Mouse (Mus musculus) left cerebral cortex, adult 18-20 months (tissue): ENCODE results near the gene Calu. TPM values are rescaled to one million over a fixed set of nuclear protein-coding genes. Genes with fewer than 3 reads are reported as not detected.
A peak's percentile ranks its signal among the peaks of the same experiment; 100 is the strongest.
"Not testable (repeated sequence)": the region's sequence is repeated elsewhere in the genome, so short reads cannot be mapped to it uniquely, and the experiment has no call there.

Experiments
- DNase-seq, 2 experiments: peaks; one replicate each; pipeline ENCODE4 v3.0.0; 2021 to 2022; ENCODE audit warnings: low spot score in 2 of 2, mixed read lengths in 1 of 2
- long read RNA-seq, 2 experiments: library from polyadenylated mRNA; stranded (forward); transcript quantifications; one replicate each; pipeline ENCODE4 v2.0.0; 2021
- total RNA-seq, 2 experiments: library from RNA; stranded (reverse); gene quantifications; 2 replicates each; pipeline ENCODE4 v1.2.3; 2021

The Calu gene
- total RNA-seq, result 10 to 100 TPM; 59.4 to 62.6 TPM
- long read RNA-seq, experiment 1, transcript Calu-201 (7 exons, 3,229 nt), result major isoform, 37 of 76 reads
- long read RNA-seq, experiment 1, transcript Calu-202 (7 exons, 2,670 nt), result minor isoform, 33 of 76 reads
- long read RNA-seq, experiment 1, partial matches to known transcripts, result 3 of 76 reads
- long read RNA-seq, experiment 1, other reads (novel, unspliced or antisense), result 3 of 76 reads
- long read RNA-seq, experiment 2, transcript Calu-202 (7 exons, 2,670 nt), result minor isoform, 22 of 53 reads
- long read RNA-seq, experiment 2, transcript Calu-201 (7 exons, 3,229 nt), result major isoform, 29 of 53 reads
- long read RNA-seq, experiment 2, partial matches to known transcripts, result 1 of 53 reads
- long read RNA-seq, experiment 2, other reads (novel, unspliced or antisense), result 1 of 53 reads

DNA sequence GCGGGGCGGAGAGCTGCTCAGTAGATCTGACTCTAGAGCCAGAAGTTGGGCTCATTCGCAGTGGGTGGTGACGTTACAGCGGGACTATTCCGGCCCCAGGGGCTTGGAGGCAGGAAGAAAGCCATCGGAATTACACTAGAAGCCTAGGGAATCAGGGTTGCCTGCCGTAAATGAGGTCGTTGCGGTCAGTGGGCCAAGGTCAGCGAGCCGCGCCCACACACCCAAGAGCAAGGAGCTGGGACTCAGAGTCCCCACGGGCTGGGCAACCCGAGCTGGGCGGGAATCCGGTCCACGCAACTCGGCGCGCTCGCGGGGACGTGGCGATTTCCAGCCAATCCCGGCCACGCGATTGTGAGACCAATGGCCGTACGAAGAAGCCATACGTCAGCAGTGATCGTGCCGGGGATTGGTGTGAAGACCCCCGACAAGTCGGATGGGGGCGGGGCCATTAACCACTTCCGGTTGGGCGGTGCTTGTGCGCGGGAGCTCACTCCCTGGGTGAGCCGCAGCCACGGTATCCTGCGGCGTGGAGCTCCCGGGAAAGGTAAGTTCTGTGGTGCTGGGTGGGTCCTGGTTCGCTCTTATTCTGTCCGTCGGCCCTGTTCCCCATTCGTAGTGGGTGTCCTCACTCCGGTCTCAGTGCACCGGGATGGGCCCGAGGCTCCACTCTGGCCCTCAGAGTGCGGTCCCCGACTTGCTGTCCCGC, at the start of gene Calu:
Calu (plus strand) TSS at position 405 of the 706 bp plus-strand sequence.
- peak; percentile 100 for DNase-seq

DNA sequence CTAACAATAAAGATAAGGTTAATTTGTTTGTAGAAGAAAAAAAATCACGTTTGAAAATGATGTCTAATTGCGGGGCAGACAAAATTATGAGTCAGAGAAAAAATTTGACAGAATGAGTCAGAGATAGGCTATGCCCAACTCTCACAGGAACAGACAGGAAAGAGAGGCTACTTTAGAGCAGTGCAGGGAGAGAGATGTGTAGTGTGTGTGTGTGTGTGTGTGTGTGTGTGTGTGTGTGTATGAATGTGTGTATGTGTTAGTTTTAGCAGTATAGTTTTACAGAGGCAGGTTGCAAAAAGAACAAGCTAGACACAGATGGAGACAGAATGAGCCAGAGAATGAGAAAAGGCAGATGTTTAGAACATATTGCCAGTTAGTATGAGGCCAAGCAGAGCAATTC, 48.8 kb upstream of the Calu start:
- no peak for DNase-seq

DNA sequence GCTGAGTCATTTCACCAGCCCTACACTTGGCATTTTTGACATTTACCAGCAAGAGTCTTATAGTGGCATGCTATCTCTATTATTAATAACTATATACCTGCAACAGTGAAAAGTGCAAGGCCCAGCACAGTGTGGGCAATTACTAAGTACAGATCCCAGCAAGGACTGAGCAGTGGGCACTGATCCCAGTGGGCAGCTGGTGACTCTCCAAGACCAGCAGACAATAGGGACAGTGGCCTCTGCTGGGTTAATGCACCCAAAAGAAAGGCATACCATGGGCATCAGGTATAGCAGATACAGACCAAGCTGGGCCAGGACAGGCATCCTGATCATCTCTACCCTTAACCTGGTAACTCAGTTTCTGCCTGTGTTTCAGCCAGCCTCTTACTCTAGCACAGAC, 44.6 kb upstream of the Calu start:
- no peak for DNase-seq

DNA sequence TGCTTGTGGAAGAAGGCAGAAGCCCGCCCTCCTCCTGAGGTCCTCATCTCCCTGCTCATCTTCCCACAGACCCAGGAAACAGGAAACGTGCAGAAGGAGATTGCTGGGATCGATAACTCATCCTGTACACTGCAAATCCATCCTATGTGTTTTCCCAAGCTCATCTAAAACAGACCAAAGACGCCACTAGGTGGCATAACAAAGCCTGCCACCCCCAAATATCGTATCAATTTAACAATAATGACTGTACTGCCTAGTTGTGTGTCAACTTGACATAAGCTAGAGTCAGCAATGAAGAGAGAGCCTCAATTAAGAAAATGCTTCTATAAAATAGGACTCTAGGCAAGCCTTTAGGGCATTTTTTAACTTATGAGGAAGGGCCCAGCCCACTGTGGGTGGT, 44.1 kb upstream of the Calu start:
- DNase-seq, result no peak

DNA sequence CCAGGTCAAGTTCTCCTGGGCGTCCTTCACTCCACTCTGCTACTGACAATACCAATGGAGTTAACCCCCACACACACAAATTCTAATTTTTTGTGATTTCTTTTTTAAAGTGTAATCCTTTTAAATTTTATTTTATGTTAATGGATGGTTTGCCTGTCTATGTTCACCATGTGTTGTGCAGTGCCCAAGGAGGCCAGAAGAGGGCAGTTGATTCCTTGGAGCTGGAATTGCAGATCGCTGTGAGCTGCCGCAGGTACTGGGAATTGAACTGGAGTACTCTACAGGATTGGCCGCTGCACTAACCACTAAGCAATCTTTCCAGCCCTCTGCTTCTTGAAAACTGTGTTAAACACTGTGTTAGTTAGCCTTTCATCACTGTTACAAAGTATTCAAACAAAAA, 42.4 kb upstream of the Calu start:
- DNase-seq, result no peak

DNA sequence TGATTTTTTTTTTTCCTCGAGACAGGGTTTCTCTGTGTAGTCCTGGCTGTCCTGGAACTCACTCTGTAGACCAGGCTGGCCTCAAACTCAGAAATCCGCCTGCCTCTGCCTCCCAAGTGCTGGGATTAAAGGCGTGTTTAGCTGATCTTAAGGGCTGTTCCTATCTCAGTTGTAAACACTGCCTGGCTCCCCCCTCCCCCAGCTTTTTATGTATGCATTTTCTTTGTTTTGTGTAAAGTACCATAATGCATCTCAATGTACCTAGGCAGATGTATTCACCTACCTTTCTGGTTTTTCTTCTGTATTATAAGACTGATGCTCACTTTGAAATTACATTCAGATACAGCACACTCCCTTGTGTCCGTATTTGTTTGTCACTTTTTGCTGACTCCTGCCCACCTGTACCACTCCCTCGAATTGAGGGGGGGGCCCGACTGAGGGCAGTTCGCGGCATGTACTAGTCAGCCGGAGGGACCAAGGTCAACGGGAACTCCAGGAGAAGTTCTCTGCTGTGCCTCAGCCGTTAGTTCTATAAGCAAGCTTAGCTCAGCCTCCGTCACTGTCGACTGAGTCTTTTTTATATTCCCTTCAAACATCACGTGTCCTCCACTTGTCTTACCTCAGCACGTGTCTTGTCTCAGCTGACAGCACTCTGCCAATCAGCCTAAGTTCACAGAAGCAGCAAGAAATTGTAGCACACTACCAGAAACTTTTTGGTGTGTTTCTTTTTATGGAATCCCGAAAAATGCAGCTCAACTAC, 38.8 kb upstream of the Calu start:
- no peak for DNase-seq

DNA sequence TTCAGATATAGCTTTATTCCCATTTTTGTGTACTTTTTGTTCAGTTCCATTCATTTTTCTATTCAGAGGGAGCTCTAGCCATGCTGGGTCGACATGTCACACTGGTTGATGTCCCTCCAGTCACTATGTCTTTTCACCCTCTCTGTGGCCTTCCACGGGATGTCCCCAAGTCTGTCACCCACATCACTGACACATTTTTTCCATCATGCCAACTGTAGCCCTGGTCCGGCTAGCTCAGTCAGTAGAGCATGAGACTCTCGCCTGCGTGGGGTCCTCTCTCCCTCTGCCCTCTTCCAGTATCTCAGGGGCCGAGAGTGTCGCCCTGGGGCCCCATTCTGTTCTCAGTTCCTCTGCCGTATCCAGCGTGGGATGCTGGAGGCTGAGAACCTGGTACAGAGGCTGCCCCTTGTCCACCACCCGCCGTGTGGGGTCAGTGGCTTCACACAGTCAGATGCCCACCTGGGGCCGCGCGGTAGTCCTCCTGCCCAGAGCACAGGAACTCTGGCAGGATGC, 34.1 kb upstream of the Calu start:
- DNase-seq, result no peak

DNA sequence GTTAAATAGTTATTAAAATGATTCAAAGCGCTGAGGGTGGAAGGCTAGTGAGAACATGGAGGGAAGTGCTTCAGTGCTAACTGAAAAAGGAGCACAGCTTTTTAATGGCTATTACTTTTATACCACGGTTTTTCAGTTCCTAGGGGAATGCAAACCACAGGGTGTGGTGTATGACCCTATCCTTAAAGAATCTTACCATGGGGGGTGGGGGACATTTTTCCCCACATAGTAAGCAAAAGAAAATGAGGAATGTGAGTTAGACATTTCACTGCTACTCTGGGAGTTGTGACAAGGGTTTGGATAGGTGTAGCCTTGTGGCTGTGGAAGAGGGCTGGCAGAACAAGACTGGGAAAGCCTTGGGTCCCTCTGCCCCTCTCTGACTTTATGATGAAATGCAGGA, 30.6 kb upstream of the Calu start:
- no peak for DNase-seq

DNA sequence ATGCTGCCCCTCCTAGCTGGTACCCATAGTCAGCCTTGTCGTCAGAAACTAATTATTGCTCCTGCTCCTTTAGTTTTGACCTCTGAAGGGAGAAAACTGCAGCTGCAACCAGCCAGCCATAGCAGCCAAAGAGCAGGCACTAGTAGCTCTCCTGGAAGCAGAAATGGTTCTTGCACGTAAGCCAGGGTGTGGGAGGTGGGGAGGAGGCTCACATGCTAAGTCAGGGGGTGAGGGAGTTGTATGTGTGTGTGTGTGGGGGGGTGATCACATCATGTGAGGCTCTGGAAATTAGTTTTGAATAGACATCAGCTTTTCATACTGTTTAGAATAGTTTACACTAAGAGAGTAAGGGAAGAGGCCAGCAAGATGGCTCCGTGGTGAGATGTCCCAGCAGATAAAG, 29.9 kb upstream of the Calu start:
- no peak for DNase-seq

DNA sequence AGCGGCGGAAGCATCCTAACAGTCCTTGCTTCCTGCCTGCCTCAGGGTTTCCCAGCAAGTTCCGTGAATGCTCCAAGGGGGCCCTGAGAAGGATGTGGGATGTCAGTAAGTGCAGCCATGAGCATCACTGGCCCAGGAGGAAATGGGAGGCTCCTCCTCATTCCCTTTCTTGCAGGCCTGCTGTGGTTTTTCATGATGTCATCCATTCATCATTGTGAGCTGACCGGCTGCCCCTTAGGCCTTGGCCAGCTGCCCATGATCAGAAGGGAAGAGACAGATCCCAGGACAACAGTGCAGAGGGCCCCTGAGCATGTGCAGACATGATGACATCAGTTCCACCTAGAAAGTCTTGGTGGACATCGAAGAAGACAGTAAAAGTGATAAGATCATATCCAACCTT, 29.0 kb upstream of the Calu start, which contains the start of gene Fam71f1:
Fam71f1 (plus strand) TSS at position 262 of the 400 bp plus-strand sequence.
- DNase-seq, result no peak

DNA sequence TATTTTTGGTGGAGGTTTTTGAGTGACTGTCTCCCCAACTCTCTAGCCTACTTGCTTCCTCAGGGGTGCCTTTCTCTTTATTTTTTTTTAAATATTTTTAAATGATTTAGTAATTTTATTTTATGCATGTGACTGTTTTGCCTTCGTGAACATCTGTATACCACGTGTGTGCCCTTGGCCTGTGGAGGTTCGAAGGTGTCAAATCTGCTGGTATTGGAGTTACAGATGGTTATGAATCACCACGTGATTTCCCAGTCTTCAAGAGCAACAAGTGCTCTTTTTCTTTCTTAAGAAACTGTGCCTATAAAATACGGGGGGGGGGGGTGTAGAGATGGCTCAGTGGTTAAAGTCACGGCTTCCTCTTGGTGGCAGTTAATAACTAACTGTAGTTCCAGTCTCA, 26.3 kb upstream of the Calu start:
- no peak for DNase-seq

DNA sequence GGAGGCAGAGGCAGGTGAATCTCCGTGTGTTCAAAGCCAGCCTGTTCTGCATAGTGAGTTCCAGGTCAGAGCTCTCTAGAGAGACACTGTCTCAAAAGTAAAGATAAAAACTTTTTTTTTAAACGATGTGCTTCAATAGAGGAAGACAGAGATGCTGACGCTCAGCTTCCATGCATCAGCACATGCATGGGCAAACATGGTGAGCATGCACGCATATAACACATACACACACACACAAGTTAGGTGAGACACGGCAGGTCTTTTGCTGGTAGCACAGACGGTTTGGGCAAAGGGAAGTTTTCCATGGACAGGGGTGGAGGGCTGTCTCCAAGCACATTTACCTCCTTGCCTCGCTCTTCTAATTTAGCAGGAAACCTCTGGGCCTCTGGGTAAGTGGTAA, 25.7 kb upstream of the Calu start:
- no peak for DNase-seq

DNA sequence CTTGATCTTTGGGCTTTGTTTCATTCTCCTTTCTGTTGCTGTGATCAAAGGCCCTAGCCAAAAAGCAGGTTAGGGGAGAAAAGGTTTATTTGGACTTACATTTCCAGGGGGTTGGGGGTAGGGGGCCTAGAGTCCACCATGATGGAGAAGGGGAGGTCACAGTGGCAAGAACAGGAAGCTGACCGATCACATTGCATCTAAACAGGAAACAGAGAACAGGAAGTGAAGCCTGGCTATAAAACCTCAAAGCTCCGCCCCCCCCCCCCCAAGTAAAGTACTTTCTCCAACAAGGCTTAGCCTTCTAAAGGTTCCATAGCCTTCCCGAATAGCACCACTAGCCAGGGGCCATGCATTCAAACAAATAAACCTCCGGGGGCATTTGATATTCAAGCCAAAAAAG, 25.1 kb upstream of the Calu start:
- DNase-seq, result no peak

DNA sequence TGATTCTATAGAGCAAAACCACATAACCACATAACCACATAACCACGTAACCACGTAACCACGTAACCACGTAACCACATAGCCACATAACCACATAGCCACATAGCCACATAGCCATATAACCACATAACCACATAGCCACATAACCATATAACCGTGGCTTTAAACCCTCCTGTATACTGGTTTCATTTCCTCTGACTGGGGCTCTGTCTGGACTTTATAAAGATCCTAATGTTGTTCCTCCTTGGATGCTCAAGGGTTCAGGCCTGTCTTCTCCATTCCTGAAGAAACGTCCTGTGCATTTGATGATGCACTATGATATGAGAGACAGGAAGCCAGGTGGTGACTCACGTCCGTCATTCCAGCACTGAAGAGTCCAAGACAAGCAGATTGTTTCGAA, 20.9 kb upstream of the Calu start:
- no peak for DNase-seq

DNA sequence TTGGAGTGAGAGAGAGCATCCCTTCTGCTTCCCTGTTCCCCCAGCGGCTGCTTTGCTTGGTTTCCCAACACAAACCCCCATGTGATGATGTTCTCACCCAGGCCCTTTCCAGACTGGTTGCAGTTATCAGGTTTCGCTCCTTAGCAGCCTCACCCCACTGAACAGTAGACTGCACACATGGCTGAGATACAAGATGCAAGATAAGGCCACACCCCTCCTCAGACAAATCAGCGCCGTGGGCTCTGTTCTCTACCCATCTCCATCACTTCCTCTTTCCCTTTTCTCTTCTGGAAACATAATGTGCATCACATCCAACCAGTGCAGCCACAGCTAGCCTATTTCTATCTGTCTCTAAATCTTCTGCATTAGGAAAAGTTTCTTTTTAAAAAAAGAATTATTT, 18.4 kb upstream of the Calu start:
- no peak for DNase-seq

DNA sequence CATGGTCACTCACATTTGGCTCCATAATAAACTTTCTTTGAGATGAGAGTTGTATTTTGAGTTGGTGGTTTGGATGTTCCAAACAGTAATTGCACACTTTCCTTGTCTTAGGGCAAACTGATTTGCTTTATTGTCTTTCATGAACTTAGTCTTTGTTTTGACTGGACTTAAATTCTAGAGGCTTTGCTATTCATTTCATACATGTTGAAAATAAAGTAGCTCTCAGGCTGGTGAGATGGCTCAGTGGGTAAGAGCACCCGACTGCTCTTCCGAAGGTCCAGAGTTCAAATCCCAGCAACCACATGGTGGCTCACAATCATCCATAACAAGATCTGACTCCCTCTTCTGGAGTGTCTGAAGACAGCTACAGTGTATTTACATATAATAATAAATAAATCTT, 1.4 kb upstream of the Calu start:
- not testable (repeated sequence) for DNase-seq

DNA sequence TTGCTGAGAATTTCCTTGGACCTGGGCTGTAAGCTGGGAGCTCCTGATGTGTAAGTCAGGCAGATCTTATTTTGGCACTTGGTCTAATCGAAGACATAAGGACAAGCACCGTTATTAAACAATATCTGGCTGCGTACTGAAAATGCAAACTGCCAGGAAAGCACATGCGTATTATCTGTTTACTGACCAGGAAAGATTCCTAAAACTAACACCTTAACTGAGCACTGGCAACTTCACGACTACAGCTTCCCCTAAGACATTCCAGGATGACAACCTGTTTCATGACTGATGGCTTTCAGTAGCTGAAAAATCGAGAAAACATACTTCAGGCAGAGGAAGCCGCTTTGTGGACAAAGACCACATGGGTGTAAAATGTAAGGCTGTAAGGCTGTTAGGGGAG, 680 bp upstream of the Calu start:
- DNase-seq, result no peak

DNA sequence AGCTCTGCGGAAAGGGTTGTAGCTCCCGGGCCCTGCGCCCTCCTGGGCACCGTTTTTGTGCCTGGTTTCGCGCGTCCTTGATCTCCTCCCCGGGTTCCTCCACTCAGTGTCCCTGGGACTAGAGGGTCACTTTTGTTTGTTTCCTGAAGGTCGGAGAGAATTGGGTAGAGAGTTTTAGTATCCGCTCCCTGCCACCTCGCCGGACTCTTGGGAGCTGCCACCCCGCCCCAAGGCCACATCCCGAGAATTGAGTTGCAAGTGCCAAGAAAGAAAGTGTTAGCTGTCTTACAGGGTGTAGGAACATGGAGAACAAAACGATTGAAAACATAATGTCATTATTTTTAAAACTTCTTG, 479 bp downstream of the Calu start:
- DNase-seq, result no peak

DNA sequence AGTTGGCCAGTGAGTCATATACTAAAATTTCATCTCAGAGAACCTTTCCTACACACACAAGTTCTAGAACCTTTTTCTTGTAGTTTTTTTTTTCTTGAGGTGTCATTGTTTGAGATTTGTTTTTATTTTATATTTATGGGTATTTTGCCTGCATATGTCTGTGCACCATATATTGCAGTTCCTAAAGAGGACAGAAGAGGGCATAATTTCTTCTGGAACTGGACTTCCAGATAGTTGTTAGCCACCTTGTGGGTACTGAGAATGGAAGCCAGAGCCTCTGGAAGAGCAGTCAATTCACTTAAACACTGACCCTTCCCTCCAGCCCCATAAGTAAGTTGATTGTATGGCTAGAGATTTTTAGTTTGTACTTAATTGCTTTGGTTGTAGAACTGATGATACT, 3.7 kb downstream of the Calu start:
- DNase-seq, result no peak

DNA sequence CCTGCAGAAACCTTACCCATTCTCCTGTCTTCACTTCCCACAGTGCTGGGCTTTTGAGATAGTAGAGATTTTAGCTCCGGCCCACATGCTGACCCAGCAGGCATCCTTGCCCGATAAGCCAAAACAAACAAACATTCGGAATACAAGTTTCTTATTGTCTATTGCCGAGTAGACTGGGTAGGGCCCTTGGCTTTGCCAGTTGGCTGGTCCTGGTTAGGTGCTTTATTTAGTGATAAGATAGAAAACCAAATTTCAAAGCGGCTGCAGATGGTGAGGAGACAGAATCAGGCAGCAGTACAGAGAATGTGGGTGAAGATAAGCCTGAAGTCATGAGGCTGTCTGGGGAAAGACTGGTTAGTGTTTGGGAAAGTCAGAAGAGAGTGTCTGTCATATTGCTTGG, 4.9 kb downstream of the Calu start:
- DNase-seq, result no peak

DNA sequence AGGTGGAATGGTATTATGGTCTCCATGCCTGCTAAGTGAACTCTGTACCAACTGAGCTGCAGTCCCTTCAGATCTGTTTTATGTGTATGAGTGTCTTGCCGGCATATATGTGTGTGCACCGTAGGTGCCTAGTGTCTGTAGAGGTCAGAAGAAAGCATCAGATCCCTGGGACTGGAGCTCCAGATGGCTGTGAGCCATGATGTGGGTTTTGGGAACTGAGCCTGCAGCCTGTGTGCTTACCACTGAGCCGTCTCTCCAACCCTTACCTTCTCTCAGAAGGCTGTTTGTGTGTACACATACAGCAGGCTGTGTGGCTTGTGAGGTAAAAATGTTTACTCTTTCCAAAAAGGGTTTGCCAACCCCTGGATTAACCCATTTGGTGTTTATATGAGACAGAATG, 11.5 kb downstream of the Calu start:
- DNase-seq, result no peak

DNA sequence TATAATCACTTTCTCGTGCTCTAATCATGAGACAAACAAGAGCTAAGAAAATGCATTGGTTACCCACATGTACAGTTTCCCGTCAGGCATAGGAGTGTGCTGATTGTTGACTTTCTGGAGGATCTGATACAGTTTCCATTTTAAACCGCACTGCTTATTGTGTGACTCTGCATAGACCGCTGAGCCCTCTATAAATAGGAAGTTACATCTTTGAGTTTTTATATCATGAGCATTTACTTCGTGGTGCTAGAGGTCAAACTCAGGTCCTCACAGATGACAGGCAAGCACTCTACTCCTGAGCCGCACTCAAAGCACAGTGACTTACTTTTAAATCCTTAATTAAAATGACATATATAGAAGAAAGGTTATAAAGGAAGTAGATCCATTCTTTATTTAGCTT, 12.3 kb downstream of the Calu start:
- DNase-seq, result no peak
